Mouse (Mus musculus) megakaryocyte progenitor cell, adult 5-6 weeks (primary cell): Measurements from ENCODE around the gene Gm15107. TPM values are rescaled to one million over a fixed set of nuclear protein-coding genes. Genes with fewer than 3 reads are reported as not detected.
"Not testable (repeated sequence)": the region's sequence is repeated elsewhere in the genome, so short reads cannot be mapped to it uniquely, and the experiment has no call there.

Experiments
- ATAC-seq: replicated peaks from 2 replicates; pipeline ENCODE4 v1.8.0; 2016; ENCODE audit warnings: mild to moderate bottlenecking, moderate TSS enrichment, inconsistent platforms; ENCODE audit not compliant: poor library complexity
- total RNA-seq, 2 experiments: library from RNA; stranded (forward) in 1 of 2; stranded (reverse) in 1 of 2; fragments of 157-497, 149-512 nt in 1 of 2; fragments of 200-1000 nt in 1 of 2; gene quantifications; 2 replicates each; pipeline versions ENCODE4 v1.2.3 to v1.2.4; 2015 to 2017

The Gm15107 gene
- total RNA-seq (2015) = not detected in 2 replicates
- total RNA-seq (2017) = not detected in 2 replicates

GRCm38 (mm10) chrX:148180424-148180823 is at the start of gene Gm15107:
Gene Gm15107 (plus strand): TSS chrX:148180724.
- not testable (repeated sequence) for ATAC-seq

Other genes with a start within 250 kb of the Gm15107 start
- not detected in 2 replicates for gene Gm15080, start 187.7 kb upstream of the Gm15107 start, total RNA-seq (2015)
- not detected in 2 replicates for gene Gm15080, start 187.7 kb upstream of the Gm15107 start, total RNA-seq (2017)